Mouse (Mus musculus): ENCODE measurements around the gene Nmi.

The Nmi gene

GRCm38 (mm10) chr2:51941832-51942231 lies 31.5 kb downstream of the Nmi start:
- DNase-seq (ENCODE audit: low spot score), result no peak

DNA sequence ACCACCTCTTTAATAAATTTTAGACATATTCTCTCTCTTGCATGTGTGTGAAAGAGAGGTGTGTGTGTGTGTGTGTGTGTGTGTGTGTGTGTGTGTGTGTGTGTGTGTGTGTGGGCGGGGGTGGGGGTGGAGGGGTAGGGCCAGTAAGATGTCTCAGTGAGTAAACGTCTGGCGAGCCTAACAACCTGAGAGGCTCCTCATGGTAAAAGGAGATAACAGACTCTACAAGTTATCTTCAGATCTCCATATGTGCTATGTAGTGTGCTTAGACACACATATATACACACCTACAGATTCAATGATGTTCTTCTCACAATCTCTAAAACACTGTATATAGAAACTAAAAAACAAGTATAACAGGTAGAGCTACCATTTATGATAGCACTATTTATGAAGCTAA lies 34.5 kb downstream of the Nmi start:
- DNase-seq (ENCODE audit: low spot score), result no peak

DNA sequence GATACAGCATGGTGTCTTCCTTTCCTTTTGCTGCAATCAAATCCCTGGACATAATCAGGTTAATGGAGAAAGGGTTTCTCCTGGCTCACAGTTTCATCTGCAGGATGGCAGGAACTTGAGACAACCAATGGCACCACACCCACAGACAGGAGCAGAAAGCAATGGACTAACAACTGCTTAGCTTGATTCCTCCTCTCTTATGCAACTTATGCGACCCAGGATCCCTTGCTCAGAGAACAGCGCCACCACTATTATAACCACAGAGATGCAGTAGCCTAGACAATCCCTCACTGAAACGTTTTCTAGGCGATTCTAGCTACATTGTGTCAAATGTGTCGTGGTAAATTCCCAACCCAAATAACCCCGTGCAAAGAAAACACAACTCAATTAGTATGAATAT lies 36.3 kb downstream of the Nmi start:
- DNase-seq (ENCODE audit: low spot score), result no peak

- no peak for DNase-seq (ENCODE audit: low spot score)
Measured at GRCm38 (mm10) chr2:51936585-51936984, 36.7 kb downstream of the Nmi start.

- DNase-seq (ENCODE audit: low spot score), result peak; percentile 15
Measured at GRCm38 (mm10) chr2:51935921-51936320, 37.4 kb downstream of the Nmi start.

GRCm38 (mm10) chr2:51934574-51935334 lies 38.5 kb downstream of the Nmi start, which contains the start of gene Rbm43:
Rbm43 (minus strand) TSS chr2:51935163.
- DNase-seq (ENCODE audit: low spot score), result peak; percentile 85

- DNase-seq (ENCODE audit: low spot score), result peak; percentile 5
Measured at GRCm38 (mm10) chr2:51933341-51934134, 39.8 kb downstream of the Nmi start.

DNA sequence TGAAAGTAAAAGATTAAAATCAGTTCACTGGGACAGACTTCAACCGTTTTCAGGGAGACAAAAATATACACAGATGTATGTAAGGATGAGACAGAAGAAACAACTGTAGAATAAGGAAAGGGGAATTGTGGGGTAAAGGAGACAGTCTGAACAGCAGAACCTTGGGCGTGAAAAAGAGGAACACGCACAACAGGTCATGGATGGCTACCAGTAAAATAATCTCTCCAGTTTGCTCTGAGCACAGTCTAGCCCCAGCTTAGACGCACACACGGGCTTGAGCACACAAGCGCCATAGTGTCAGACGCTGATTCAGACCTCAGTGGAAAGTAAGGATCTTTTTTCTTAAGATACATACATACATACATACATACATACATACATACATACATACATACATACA lies 42.1 kb downstream of the Nmi start:
- no peak for DNase-seq (ENCODE audit: low spot score)

DNA sequence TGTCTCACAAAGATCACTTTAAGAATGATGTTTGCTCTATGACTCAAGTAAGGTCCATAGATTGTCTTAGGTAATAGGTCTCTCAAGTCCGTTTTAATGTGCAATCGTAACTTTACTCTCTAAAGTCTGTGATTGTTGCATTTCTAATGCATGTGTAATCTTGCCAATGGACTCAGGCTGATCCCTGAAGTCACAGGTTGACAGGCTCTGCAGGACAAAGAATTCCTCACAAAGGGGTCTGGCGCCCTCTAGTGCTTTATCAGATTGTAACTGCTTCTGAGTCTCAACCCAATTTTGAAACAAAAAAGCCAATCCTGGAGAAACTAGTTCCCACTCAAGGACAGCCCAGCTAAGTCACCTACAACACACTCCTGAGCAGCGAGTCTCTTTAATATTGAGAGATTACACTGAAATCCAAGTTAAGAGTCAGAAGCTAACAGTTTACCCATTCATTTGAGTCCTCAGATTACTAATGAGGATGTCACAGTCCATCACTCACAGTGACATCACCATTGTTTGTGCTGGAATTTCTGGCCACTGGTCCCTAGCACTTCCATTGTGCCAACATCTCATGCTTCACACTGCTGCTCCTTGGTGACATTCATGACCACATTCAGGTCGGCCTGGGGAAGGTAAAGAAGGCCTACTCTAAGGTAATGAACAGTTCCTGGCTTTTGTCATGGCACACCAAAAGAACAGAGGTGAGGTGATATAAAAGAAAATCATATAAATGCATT lies 58.2 kb downstream of the Nmi start:
- DNase-seq (ENCODE audit: low spot score), result peak; percentile 30

- DNase-seq (ENCODE audit: low spot score), result no peak
Measured at GRCm38 (mm10) chr2:51914532-51914931, 58.8 kb downstream of the Nmi start.

- DNase-seq (ENCODE audit: low spot score), result no peak
Measured at GRCm38 (mm10) chr2:51912740-51913139, 60.6 kb downstream of the Nmi start.

DNA sequence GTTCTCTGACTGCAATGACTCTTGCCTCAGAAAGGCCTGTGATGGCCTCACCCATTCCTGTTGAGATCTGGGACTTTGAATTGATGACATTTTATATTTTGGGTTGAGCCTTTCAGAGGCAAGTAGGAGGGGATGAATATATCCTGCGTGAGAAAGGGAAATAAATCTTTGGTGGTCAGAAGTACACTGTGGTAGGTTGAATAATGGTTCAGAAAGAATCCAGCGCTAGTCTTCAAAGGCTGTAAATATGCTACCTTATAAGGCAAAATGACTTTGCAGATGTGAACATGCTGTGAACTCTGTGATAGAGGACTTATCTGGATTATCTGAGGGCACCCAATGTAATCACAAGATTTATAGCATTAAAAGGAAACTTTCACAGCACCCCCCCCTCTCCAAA lies 61.4 kb downstream of the Nmi start:
- DNase-seq (ENCODE audit: low spot score), result no peak

DNA sequence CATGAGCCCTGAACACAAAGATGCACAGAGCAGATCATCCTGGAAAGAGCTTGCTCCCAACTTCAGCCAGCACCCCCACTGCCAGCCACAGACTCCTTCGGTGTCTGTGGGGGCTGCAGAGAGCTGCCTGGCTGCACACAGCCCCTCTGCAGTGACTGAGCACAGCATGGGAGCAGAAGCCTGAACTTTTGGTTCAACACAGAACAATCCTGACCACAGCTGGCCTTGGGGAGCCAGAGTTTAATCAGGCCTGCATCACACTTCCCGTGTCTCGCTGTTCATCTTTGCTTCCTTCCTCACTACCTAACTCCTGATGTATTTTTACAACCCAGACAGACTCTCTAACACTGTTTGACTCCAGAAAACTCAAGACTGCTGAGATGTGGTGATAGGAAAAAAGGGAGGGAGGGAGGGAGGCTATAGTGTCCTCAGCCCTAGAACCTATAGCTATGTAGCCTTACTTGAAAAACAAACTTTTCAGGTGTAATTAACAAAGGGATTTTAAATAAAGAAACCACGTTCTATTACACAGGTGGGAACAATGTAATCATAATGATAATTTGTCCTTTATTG lies 65.7 kb downstream of the Nmi start:
- no peak for DNase-seq (ENCODE audit: low spot score)

DNA sequence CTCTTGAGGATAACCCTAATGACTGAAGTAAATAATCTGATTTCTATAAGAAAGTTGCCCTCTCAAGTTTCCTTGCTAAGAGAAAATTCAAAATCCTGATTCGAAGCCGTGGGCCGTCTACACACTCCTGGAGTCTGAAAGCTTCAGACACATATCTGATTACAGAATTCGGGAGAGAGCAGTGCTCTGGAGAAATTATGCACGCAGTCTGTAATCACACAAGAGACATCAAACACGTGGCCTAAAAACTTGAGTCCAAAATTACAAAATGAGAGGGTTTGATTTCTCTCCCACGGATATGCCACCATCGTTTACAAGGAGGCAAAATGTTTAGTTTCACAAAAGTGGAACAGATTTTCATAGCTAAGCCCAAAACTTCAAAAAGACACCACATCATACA lies 67.7 kb downstream of the Nmi start:
- no peak for DNase-seq (ENCODE audit: low spot score)

Data from T-cell, adult 2 months (primary cell).